Mouse (Mus musculus): ENCODE results near the gene 1700017B05Rik. TPM values are rescaled to one million over a fixed set of nuclear protein-coding genes. Genes with fewer than 3 reads are reported as not detected.
A peak's percentile ranks its signal among the peaks of the same experiment; 100 is the strongest.

The 1700017B05Rik gene
- polyA plus RNA-seq, 1 experiment from 2014 or later = 10.1 TPM

DNA sequence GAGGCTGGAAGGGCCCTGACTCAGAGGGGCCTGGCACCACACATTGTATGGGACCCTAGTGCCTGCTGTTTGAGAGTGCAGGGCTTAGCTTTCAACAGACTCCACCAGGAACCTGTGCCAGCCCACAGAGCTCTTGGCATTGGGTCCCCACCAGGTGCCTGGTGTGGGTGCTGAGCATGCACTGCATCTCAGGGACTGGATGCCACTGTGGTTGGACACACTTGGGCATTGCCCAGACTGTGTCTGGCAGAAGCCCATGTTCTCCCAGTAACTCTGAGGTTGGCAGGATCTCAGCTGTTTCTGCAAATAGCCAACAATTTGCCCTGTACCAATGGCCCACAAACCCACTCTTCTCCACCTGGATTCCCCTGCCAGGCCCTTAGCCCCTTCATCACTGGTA lies 13.9 kb upstream of the 1700017B05Rik start:
- no peak overlapping the region for H3K4me3 ChIP-seq (ENCODE audit: low read depth, low read length)
- no peak overlapping the region for H3K4me2 ChIP-seq (ENCODE audit: low read depth, low read length)
- TF ChIP-seq CTCF (IDR thresholded peaks at IDR 0.05; ENCODE audit: low read depth) = no peak
- no peak for TF ChIP-seq EP300 (IDR thresholded peaks at IDR 0.05; ENCODE audit: low read depth)
- DNase-seq (no peak), ATAC-seq (no peak)
- H3K9me3 ChIP-seq (ENCODE audit: low read length) = no peaks in the 10 kb centered on the region
- peaks cover 29% of the 10 kb centered on the region for H3K4me1 ChIP-seq (ENCODE audit: insufficient read depth)
- 0 out of 2 replicates have a peak, but pooled peaks cover 3% of the 10 kb centered on the region for H3K27me3 ChIP-seq (ENCODE audit: insufficient read depth, low read length)
- H3K27ac ChIP-seq (ENCODE audit: low read depth) = no peak overlapping the region
- no peak overlapping the region for H3K9ac ChIP-seq (replicated peaks)
- H3K36me3 ChIP-seq (replicated peaks; ENCODE audit: insufficient read depth, low read length) = no peaks in the 10 kb centered on the region

DNA sequence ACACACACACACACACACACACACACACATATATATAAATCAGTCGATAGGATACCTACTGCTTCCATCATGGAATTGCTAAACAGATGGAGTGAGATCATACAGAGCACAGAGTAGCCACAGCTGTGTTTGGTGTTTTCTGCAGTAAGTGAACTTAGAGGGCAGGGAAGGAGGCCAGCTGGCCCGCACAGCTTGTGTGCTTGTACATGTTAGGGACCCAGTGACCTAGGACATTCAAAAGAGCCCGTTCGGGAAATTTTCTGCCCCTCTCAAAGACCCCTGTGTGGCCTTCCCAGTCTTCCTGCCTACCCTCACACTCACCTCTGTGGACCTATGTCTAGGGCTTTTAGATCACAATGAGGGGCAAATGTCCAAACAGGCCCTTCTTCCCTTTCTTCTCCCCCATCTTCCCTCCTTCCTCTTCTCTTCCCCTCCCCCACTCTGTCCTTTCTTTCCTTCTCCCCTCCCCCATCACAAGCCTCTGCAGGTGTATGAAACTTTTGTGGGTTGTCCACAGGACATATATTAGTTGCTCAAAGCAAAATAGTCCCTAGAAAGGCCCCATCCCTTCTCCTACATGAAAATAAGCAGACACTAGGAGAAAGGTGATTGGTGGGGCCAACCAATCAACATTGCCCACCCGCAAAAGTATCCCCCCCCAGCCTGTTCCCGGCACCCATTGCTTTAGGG lies 11.5 kb upstream of the 1700017B05Rik start:
- Histone ChIP-seq H3K36me3 (replicated peaks; ENCODE audit: insufficient read depth, low read length) (no peaks in the 10 kb centered on the region), H3K27me3 (ENCODE audit: insufficient read depth, low read length) (0 out of 2 replicates have a peak, but pooled peaks cover 3% of the 10 kb centered on the region), H3K4me3 (ENCODE audit: low read depth, low read length) (no peak overlapping the region), H3K9me3 (ENCODE audit: low read length) (no peaks in the 10 kb centered on the region), H3K27ac (ENCODE audit: low read depth) (peak overlapping the region; percentile 30; the same call in 1 of the 2 replicates), H3K4me2 (ENCODE audit: low read depth, low read length) (no peak overlapping the region), H3K9ac (replicated peaks) (no peak overlapping the region), H3K4me1 (ENCODE audit: insufficient read depth) (peaks cover 28% of the 10 kb centered on the region)
- DNase-seq (no peak), ATAC-seq (peak; percentile 30; the same call in 1 of the 2 replicates)
- TF ChIP-seq CTCF (IDR thresholded peaks at IDR 0.05; ENCODE audit: low read depth) = no peak
- TF ChIP-seq EP300 (IDR thresholded peaks at IDR 0.05; ENCODE audit: low read depth) = no peak
- WGBS (ENCODE audit: insufficient replicate concordance) = 41% methylated on average over 6 of the region's 6 CpGs

DNA sequence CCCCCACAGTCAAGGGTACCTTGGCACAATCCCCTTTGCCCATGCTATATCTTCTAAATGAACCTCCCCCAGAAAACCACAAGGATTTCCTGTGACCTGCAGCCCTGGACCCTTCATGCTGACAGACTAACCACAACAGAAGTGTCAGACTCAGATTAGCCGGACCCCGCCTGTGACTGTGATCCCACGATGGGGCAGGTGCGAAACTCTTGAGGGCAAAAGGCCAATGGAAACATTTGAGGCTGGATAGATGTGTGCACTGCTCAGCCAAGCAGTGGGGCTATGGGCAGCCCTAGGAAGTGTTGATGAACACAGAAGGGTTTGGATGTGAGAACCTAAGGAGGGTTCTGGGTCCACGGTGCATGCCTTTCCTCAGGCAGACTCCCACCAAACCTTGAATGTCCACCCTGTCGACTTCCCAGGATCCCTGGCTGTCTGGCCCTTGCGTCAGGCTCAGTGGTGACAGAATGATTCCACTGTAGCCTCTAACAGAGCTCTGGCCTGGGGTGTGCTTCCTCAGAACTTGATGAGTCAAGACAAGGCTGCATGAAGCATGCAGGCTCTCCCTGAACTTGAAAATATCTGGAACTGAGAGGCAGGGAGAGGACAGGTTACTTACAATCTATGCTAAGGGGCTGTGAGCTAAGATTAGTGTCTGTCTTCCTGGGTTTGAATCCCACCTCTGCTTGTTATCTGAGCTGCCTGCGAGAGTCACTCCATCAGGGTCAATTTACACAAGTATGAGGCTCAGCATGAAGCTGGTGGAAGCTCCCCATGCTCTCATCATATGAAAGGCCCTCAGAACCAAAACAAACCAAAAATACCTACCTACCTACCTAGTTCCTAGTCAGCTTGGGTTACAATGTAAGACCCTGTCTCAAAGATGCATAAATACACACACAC lies 10.7 kb upstream of the 1700017B05Rik start:
- WGBS (ENCODE audit: insufficient replicate concordance) = 33% methylated on average over 8 of the region's 8 CpGs
- Histone ChIP-seq H3K4me1 (ENCODE audit: insufficient read depth) (peaks cover 32% of the 10 kb centered on the region), H3K27me3 (ENCODE audit: insufficient read depth, low read length) (0 out of 2 replicates have a peak, but pooled peaks cover 3% of the 10 kb centered on the region), H3K27ac (ENCODE audit: low read depth) (no peak overlapping the region), H3K4me2 (ENCODE audit: low read depth, low read length) (no peak overlapping the region), H3K9me3 (ENCODE audit: low read length) (no peaks in the 10 kb centered on the region), H3K36me3 (replicated peaks; ENCODE audit: insufficient read depth, low read length) (no peaks in the 10 kb centered on the region), H3K4me3 (ENCODE audit: low read depth, low read length) (no peak overlapping the region), H3K9ac (replicated peaks) (no peak overlapping the region)
- TF ChIP-seq EP300 (IDR thresholded peaks at IDR 0.05; ENCODE audit: low read depth) (no peak), CTCF (IDR thresholded peaks at IDR 0.05; ENCODE audit: low read depth) (no peak)
- no peak for ATAC-seq
- DNase-seq = no peak

DNA sequence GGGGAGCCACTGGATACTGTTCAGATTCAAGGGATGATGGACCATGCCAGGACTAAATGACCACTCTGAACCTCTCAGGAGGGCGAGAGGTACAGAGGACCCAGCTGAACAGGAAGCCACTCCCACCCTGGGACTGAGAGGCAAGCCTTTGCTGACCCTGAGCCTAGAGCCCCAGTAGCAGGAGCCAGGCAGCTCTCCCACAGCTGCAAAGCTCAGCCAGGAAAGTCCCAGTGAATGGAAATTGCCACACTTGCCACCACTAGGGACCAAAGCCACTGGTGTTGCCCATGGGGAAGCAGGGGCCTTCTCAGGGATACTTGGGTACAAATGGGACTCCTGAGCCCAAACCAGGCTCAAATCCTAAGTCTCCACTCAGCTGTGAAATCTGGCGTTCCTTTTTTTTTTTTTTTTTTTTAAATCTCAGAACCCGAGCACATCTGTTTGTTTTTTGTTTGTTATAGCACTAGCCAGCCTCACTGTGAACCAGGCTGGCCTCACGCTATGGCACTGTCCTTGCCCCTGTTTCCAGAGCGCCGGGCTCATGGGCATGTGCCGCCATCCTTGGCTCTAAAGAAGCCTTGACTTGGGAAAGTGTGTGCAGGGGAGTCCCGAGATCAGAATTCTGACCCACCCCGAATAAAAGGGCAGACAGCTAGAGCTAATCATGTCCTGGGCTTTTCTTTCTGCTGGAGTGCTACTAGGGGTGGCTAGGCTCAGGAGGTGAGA lies 9.6 kb upstream of the 1700017B05Rik start:
- ATAC-seq = no peak
- TF ChIP-seq EP300 (IDR thresholded peaks at IDR 0.05; ENCODE audit: low read depth) (no peak), CTCF (IDR thresholded peaks at IDR 0.05; ENCODE audit: low read depth) (no peak)
- Histone ChIP-seq H3K9me3 (ENCODE audit: low read length) (no peaks in the 10 kb centered on the region), H3K9ac (replicated peaks) (no peak overlapping the region), H3K4me3 (ENCODE audit: low read depth, low read length) (no peak overlapping the region), H3K4me2 (ENCODE audit: low read depth, low read length) (no peak overlapping the region), H3K27ac (ENCODE audit: low read depth) (no peak overlapping the region), H3K27me3 (ENCODE audit: insufficient read depth, low read length) (0 out of 2 replicates have a peak, but pooled peaks cover 3% of the 10 kb centered on the region), H3K36me3 (replicated peaks; ENCODE audit: insufficient read depth, low read length) (no peaks in the 10 kb centered on the region), H3K4me1 (ENCODE audit: insufficient read depth) (peaks cover 35% of the 10 kb centered on the region)
- no peak for DNase-seq
- WGBS (ENCODE audit: insufficient replicate concordance) = 48% methylated on average over 9 of the region's 9 CpGs

DNA sequence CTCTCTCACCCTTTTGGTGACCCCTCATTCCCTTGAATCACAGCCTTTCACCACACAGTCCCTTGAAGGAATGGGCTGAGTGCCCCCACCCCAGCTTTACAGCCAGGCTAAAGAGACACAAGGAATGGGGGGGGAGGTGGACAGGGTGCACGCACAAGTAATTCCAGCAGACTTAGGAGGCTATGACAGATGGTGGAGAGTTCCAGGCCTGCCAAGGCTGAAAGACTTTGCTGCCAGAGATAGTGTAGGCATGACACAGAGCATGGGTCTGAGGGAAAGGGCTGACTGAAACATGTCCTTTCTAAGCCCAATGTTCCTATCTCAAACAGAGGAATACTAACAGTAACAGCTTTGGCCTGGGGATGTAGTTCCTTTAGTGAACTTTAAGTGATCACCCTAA lies 8.7 kb upstream of the 1700017B05Rik start:
- Histone ChIP-seq H3K36me3 (replicated peaks; ENCODE audit: insufficient read depth, low read length) (no peaks in the 10 kb centered on the region), H3K9ac (replicated peaks) (no peak overlapping the region), H3K9me3 (ENCODE audit: low read length) (no peaks in the 10 kb centered on the region), H3K4me1 (ENCODE audit: insufficient read depth) (peaks cover 35% of the 10 kb centered on the region), H3K4me3 (ENCODE audit: low read depth, low read length) (no peak overlapping the region), H3K27me3 (ENCODE audit: insufficient read depth, low read length) (0 out of 2 replicates have a peak, but pooled peaks cover 3% of the 10 kb centered on the region), H3K4me2 (ENCODE audit: low read depth, low read length) (no peak overlapping the region), H3K27ac (ENCODE audit: low read depth) (no peak overlapping the region)
- DNase-seq (no peak), ATAC-seq (no peak)
- WGBS (ENCODE audit: insufficient replicate concordance) = 75% methylated on average over 1 of the region's 1 CpGs
- TF ChIP-seq EP300 (IDR thresholded peaks at IDR 0.05; ENCODE audit: low read depth) = no peak
- TF ChIP-seq CTCF (IDR thresholded peaks at IDR 0.05; ENCODE audit: low read depth) = no peak

DNA sequence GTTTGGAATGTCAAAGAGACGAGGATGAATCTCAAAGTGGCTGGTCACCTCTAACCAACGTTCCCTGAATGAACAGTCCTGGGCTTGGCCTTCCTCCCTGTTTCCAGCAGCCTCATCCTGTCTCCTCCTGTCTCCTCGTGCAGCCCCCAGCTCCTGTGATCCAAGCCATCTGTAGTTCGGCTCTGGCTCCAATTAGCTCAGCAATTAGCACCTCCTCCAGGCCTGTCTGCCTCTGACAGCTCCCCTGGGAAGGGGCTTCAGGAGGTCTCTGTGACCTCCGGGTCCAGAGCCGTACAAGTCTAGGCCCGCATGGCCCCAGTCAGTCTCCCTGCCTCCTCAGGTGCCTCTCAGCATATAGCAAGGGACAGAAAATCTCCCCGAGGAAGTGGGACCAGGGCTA lies 8.0 kb upstream of the 1700017B05Rik start:
- no peak for DNase-seq
- Histone ChIP-seq H3K4me3 (ENCODE audit: low read depth, low read length) (no peak overlapping the region), H3K27me3 (ENCODE audit: insufficient read depth, low read length) (0 out of 2 replicates have a peak, but pooled peaks cover 3% of the 10 kb centered on the region), H3K27ac (ENCODE audit: low read depth) (no peak overlapping the region), H3K36me3 (replicated peaks; ENCODE audit: insufficient read depth, low read length) (no peaks in the 10 kb centered on the region), H3K9me3 (ENCODE audit: low read length) (no peaks in the 10 kb centered on the region), H3K9ac (replicated peaks) (no peak overlapping the region), H3K4me2 (ENCODE audit: low read depth, low read length) (no peak overlapping the region), H3K4me1 (ENCODE audit: insufficient read depth) (peaks cover 39% of the 10 kb centered on the region)
- 73% methylated on average over 8 of the region's 8 CpGs for WGBS (ENCODE audit: insufficient replicate concordance)
- no peak for ATAC-seq
- TF ChIP-seq CTCF (IDR thresholded peaks at IDR 0.05; ENCODE audit: low read depth) (no peak), EP300 (IDR thresholded peaks at IDR 0.05; ENCODE audit: low read depth) (no peak)
